Mouse (Mus musculus) thymus, postnatal 14 days (tissue): Measurements from ENCODE around the gene Pgls.

ENCODE experiments used
- DNase-seq: peaks from one replicate; pipeline ENCODE4 v3.0.0; 2021

Pgls gene

DNA sequence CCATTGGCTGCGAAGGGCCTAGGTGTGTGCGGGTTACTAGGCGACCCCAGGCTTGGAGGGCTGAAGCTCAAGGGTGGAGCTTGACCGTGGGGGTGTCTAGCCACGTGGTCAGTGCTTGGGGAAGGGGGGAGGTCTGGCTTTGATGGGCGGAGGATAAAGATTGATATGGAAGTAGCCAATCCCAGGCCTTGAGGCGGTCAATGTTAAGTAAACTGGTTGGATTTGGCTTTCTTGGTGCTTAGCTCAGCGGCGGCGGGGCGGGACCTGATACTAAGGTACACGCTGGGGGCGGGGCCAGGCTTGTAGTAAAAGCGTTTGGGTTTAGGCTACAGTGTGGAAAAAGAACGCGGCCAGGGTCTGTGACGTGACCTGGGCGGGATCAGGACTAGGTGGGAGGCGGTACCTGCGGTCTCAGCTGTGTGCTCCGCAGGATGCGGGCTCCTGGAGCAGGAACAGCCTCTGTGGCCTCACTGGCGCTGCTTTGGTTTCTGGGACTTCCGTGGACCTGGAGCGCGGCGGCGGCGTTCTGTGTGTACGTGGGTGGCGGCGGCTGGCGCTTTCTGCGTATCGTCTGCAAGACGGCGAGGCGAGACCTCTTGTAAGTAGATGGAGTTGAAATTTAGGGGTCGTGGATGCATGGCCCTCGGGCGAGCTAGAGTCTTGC, 21.6 kb upstream of the Pgls start:
- DNase-seq, result peak; percentile 91

DNA sequence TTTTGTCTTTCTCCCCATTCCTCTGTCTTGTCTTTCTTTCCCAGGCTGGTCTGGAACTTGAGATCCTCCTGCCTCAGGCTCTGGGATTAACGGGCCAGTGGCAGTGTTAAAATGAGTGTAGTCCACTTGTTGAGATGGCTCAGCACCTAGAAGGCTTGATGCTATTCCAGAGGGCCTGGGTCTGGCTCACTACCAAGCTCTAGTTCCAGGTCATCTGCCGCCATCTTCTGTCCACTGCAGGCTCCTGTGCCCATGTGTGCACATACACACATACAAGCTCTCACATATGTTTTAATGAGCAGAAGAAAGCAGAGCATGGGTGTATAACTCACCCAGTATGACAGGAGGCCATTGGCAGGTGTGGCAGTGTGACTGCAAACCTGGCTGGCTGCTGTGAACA, 19.9 kb upstream of the Pgls start:
- peak; percentile 4 for DNase-seq

- DNase-seq, result peak; percentile 10
Observed at GRCm38 (mm10) chr8:71572847-71573633, 18.9 kb upstream of the Pgls start.

GRCm38 (mm10) chr8:71574426-71574825, 17.6 kb upstream of the Pgls start:
- no peak for DNase-seq

GRCm38 (mm10) chr8:71575020-71575419, 17.0 kb upstream of the Pgls start:
- no peak for DNase-seq

- DNase-seq, result no peak
Observed at GRCm38 (mm10) chr8:71577856-71578387, 14.1 kb upstream of the Pgls start.

- DNase-seq, result no peak
Observed at GRCm38 (mm10) chr8:71579009-71579408, 13.0 kb upstream of the Pgls start.

DNA sequence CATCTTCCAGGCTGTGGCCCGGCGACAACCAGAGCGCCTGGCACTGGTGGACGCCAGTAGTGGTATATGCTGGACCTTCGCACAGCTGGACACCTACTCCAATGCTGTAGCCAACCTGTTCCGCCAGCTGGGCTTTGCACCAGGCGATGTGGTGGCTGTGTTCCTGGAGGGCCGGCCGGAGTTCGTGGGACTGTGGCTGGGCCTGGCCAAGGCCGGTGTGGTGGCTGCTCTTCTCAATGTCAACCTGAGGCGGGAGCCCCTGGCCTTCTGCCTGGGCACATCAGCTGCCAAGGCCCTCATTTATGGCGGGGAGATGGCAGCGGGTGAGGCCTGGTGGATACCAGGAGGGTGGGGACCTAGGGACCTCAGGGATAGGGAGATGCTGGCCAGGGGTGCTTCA, 12.5 kb upstream of the Pgls start:
- DNase-seq, result no peak

DNA sequence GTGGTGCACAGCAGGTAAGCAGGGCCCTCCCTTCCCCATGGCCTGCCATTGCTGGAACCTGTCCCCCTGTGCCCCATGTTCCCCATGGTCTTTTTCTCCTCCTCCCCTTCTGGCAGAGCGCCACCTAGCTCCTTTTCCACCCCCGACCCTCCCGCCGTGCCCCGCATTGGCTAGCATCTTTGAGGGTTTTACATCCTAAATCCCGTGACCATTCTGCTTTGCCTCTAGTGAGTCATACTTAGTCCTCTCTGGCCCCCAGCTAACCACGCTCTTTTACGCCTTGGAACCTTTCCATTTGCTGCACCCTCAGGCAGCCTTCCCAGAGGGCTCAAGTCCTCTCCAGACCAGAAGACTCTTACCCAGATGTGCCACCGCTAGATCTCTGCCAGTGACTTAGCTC, 11.8 kb upstream of the Pgls start:
- DNase-seq, result peak; percentile 12

- peak; percentile 69 for DNase-seq
Observed at GRCm38 (mm10) chr8:71586891-71587290, 5.1 kb upstream of the Pgls start.

DNA sequence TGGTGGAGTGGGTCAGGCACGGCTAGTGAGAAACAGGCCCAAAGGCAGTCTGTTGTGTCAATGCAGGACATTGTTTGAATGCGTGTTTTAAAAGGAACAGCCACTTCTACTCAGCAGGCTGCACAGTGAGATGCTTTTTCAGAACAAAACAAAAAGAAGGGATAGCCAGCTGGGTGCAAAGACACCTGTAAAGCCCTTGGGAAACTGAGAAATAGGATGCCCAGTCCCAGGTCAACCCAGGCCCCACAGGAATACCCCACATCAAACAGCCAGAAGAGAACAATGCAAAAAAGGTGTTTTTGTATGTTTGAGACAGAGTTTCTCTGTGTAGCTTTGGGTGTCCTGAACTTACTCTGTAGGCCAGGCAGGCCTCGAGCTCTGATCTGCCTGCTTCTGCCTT, 3.2 kb upstream of the Pgls start:
- DNase-seq, result no peak

DNA sequence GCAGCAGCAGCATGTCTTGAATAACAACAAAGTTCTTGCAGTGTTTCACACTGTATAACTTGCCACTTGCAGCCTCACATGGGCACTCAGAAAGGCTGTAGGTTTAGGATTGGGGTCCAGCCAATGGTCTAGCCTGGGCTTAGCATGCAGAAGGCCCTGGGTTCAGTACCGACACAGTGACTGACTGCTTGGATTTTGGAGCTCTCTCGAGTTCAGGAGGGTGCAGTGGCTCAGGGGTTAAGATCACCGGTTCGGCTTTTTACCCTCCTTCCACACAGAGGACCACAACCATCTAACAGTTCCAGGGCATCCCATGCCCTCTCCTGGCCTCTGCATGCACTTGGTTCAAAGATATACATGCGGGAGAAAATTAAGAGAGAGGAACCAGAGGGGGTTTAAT, 959 bp upstream of the Pgls start:
- DNase-seq, result peak; percentile 35

GRCm38 (mm10) chr8:71592374-71593170, 596 bp downstream of the Pgls start:
- DNase-seq, result peak; percentile 86

DNA sequence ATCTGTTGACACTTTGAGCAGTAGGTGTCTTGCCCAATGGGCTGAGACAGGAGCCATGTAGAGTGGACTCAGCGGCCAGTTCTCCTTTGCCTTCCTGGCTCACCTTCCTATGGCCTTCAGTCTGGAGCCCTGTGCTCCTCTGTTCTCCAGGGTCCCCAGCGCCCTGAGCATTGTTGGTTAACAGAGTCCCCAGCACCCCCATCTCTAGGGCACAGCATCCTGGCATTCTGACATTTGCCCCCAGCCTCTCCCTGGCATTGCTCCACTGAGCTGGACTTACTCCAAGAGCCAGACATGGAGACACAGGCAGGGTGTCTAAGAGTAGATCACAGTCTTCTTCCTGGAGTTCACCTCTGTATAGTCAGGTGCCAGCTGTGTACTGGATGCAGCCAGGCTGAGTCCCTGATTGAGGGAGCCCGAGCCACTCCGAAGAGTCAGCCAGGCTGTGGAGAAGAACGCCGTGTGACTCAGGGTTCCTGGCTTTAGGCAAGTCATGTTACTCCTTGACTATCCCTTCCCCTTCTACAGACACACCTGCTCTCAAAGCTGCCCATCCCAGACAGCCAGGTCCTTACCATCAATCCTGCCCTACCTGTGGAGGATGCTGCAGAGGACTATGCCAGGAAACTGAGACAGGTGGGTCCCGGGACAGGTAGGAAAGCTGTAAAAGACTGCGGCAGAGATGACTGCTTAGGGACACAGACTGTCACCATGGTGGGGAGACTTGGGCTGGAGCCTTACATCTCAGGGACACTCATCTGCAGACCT, 1.8 kb downstream of the Pgls start:
- DNase-seq, result no peak

- DNase-seq, result no peak
Observed at GRCm38 (mm10) chr8:71594324-71594722, 2.3 kb downstream of the Pgls start.

- DNase-seq, result peak; percentile 94
Observed at GRCm38 (mm10) chr8:71595862-71596261, 3.9 kb downstream of the Pgls start.

DNA sequence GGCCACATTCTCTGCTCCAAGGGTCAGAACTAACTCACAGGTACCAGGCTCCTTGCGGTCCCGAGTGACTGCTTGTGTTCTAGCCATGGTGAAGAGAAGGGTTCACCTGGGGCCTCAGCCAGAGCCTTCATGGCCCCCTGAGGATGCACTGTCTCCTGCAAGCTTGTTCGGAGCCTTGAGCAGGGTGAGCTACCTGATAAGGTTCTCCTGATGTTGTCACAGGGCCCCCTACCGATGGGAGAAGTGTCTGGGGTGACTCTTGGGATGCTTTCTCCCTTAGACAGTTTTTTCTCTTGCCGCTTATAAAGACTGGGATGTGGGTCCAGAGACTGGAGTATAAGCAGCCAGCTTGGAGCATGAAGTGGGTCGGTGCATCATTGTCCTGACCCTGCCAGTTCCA, 4.4 kb downstream of the Pgls start:
- DNase-seq, result no peak

GRCm38 (mm10) chr8:71596798-71597197, 4.8 kb downstream of the Pgls start:
- peak; percentile 41 for DNase-seq

- DNase-seq, result no peak
Observed at GRCm38 (mm10) chr8:71597451-71597850, 5.5 kb downstream of the Pgls start, which contains the start of gene Fam129c. Gene Fam129c, plus strand, starts transcription at chr8:71597648.

DNA sequence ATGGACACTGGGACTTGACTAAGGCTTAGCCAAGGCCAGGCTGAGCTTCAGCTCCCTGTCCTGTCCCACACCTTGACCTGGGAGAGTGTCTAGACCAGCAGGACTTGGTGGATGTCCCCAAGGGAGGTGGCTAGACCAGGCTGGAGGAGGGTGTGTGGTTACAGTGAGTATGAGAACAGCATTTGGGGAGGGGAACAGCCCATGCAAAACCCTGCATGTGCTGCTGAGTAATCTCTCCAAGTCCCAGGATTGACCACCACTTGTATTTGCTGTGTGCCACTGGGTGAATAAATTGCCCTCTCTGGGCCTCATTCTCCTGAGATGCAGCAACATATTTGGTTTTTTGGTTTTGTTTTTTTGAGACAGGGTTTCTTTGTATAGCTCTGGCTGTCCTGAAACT, 6.4 kb downstream of the Pgls start:
- no peak for DNase-seq

- DNase-seq, result no peak
Observed at GRCm38 (mm10) chr8:71598841-71599240, 6.9 kb downstream of the Pgls start.

DNA sequence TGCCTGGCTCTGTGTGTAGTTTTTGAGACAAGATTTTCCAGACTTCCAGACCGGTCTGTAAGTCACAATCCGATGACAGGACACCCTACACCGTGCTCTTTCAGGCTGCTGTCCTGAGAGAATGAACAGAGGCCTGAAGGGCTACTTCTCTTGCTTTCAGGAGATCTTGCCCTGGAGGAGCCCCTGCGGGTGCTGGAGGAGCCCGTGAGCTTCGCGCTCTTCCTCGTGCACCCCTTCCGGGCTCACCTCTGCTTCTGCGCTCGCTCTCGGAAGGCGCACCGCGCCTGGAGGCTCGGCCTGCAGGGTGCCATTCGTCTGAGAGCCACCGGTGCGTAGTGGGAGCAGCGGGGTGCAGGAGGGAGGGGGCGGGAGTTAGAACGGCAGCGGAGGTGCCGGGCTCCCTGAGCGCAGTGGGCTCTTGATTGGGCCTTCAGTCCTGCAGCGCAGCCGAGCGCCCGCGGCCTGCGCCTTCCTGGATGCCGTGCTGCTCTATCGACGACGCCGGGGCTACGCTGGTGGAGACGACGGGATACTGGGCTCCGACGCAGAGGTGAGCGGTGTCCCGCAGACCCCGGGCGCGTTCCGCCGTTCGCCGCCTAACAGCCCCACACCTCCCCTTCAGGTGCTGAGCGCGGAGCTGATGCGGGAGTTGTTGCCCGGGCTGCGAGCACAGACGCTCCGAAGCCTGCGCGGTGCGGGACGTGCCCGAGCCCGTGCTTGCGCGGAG, 10.1 kb downstream of the Pgls start:
- DNase-seq, result peak; percentile 75
